Mouse (Mus musculus): ENCODE data around the gene Gbf1.

DNA sequence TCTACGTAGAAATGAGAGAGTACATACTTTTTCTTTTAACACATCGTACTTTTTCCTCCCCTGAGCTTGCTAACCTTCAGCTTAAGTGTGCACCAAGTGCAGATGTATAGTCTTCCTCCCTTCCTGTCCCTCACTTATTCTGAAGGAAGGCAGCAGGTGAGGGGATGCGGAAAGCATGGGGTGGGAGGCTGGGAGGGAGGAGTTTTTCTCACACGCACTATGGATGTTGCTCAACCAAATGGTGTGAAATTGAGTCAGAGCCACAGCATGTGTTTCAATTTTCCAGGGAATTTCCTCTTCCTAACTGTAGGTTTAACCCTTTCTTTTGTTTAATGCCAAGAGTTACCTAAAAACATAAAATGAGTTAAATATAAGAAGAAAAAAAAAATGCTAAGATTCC, 70.8 kb downstream of the Gbf1 start:
- TF ChIP-seq GATA1 (IDR thresholded peaks at IDR 0.05; ENCODE audit: borderline replicate concordance, low read length) (no peak), FLI1 (IDR thresholded peaks at IDR 0.05; ENCODE audit: low read length) (no peak)

All from megakaryocyte, embryonic 14.5 days (primary cell).